Mouse (Mus musculus) B cell, adult 2 months (primary cell): ENCODE measurements around the gene Taf9.
A peak's percentile ranks its signal among the peaks of the same experiment; 100 is the strongest.

ENCODE experiments used
- DNase-seq, 2 experiments: peaks; one replicate each; pipeline ENCODE4 v3.0.0; 2022

The Taf9 gene

GRCm38 (mm10) chr13:100651439-100652186 lies at the start of gene Taf9:
Taf9 (plus strand) TSS chr13:100651579.
- peak in 1 of 2 experiments; percentile 20 for DNase-seq

GRCm38 (mm10) chr13:100602239-100602902 lies 49.0 kb upstream of the Taf9 start:
- no peak for DNase-seq

DNA sequence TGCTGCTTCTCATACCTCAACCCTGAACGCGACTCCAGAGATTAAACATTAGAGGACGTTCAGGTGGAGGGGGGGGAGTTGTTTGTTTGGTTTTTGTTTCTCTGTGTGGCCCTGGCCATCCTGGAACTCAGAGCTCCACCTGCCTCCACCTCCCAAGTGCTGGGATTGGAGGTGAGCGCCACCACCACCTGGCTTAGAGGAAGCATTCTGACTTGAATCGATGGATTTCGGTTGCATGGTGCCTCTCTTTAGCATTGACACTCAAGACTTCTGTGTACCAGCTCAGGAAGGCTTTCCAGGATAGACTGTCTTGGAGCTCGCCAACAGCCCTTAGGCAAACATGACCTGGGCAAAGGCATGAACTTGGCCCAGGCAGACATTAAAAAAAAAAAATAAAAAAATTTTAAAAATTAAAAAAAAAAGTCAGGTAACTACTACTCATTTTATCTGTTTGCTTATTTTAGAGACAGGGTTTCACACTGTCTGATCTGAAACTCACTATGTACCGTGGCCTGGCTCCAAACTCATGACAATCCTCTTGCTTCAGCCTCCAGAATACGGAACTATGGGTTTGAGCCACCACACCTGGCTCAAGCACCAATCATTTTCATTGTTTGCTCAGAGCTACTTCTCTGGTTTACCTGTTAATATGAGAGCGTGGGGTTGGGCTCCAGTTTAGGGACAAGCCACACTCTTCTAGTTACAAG lies 48.2 kb upstream of the Taf9 start:
- no peak for DNase-seq

DNA sequence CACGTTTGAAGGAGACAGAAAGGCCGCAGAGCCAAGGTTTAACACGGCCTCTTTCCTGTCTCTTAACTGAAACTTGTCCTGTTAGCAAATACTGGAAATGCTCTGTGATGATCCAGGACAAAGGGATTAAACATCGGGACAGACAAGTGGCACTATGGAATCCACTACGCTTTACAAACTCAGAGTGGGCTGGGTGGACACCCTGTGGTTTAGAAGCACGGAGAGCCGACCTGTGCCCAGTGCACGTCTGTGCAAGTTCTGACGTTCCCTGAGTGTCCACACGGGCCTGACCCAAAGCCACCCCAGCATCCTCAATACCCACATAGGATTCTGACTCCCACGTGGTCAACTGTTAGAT lies 47.7 kb upstream of the Taf9 start:
- DNase-seq: no peak

GRCm38 (mm10) chr13:100605845-100606244 lies 45.5 kb upstream of the Taf9 start:
- no peak for DNase-seq

DNA sequence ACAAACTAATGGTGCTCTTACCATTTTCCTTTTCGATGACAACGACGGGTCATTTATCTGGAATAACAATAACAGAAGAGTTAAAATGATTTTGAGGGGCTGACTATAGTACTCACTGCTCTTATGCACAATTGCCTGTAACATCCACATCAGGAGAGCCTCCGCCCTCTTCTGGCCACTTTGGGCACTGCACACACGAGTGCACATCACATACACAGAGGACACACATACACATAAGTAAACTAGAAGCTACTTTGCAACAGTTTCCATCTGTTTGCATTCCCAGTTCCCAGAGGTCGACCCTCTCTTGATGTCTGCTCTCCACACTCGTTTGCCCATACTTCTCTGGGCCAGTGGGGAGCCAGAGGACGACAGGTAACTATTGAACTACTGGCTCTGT lies 43.6 kb upstream of the Taf9 start:
- peak; percentile 37 to 42 for DNase-seq

DNA sequence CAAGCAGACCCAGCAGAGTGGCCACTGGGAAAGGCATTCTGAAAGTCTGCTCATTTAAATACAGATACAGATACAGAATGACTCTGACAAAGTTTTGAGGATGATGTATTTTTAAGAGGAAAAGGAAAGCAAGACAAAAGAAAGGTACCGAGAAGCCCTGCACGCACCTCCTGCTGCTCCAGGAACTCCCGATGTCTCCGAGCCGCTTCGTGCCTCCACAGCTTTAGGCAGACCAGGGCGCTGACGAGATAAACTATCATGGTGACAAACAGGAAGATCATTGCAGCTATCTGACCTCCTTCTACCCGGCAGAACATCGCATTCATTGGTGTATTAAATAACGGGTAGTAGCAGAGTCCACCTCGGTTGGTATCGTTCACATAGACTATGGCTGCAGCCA lies 40.1 kb upstream of the Taf9 start:
- DNase-seq: no peak

GRCm38 (mm10) chr13:100612251-100612650 lies 39.1 kb upstream of the Taf9 start:
- no peak for DNase-seq

GRCm38 (mm10) chr13:100612903-100613302 lies 38.5 kb upstream of the Taf9 start:
- DNase-seq: peak; percentile 12 to 15

- DNase-seq: peak; percentile 72 to 75
Observed at GRCm38 (mm10) chr13:100616181-100617087, 34.9 kb upstream of the Taf9 start, which contains the start of gene Marveld2. Marveld2 (minus strand) TSS chr13:100616971.

GRCm38 (mm10) chr13:100617583-100617982 lies 33.8 kb upstream of the Taf9 start:
- no peak for DNase-seq

- DNase-seq: no peak
Observed at GRCm38 (mm10) chr13:100622241-100622640, 29.1 kb upstream of the Taf9 start.

- DNase-seq: no peak
Observed at GRCm38 (mm10) chr13:100634106-100634691, 17.2 kb upstream of the Taf9 start.

DNA sequence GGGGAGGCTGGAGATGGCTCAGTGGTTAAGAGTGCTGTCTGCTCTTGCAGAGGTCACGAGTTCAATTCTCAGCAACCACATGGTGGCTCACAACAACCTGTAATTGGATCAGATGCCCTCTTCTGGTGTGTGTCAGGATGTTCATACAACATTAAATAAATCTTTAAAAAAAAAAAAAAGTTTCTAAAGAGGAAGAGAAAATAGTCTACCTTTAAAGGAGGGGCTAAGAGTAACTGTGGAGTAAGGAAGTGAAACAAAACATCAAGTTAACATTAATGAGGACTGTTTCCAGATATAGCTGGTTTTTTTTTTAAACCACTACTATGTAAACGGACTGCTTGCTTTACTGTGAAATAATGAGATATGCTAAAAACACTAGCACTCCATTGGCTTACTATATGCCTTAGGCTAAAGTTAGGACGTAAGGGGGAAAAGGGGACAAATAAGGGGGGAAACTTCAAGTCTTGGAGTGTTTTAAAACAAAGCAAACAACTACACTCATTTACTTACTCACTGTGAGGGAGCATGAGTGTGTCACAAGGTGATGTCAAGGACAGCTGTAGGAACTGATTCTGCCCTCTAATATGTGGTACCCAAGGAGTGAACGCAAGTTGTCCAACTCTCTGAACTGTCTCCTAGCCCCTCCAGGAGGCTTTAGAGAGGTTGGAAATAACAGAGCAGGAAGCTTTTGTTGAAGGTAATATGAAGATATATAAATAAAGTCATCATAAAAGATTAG lies 8.7 kb upstream of the Taf9 start:
- peak; percentile 60 to 62 for DNase-seq

GRCm38 (mm10) chr13:100648223-100648622 lies 3.2 kb upstream of the Taf9 start:
- no peak for DNase-seq

DNA sequence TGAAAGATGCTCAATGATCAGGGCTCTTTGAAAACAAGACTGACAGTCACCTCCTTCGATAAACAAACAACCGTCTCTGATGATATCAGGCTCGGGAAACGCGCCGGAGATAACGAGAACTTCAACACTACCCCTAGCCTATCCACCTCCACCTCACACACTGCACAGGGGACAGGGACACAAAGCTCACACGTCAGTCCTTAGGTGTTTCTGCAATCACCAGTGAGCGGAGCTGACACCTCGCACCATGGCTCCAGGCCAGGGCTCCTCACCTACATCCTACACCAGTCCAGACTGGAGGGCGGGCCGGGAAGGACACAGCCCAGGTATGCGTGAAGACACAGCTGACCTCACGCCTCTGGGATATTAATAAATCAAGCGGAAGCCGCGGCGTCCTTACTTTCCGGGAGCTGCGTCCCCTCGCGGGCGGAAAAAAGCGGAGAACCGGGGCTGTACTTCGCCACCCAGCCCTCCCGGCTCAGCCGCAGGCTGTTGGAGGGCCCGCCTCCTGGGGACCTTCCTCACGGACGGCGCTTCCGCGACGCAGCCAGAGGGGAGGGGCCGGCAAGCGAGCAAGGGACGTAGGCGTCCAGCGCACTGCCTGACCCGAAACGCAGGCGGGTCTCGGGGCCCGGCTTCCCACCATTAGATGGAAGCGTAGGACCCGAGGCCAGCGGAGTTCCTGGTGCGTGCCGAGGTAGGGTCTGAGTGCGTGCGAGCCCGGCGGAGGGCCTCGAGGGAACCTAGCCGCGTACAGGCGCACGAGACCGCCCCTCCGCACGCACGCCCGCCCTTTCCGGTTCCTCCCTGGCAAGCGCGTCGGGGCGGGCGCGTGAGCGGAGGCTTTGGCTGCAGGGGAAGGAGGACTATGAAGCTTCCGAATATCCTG lies 585 bp upstream of the Taf9 start, which contains the start of the genes Ak6 and Rad17:
TSS of gene Ak6 (plus strand) at position 430 of the 889 bp plus-strand sequence.
TSS of gene Rad17 (minus strand) at position 502 of the 889 bp plus-strand sequence.
- DNase-seq: peak; percentile 97

DNA sequence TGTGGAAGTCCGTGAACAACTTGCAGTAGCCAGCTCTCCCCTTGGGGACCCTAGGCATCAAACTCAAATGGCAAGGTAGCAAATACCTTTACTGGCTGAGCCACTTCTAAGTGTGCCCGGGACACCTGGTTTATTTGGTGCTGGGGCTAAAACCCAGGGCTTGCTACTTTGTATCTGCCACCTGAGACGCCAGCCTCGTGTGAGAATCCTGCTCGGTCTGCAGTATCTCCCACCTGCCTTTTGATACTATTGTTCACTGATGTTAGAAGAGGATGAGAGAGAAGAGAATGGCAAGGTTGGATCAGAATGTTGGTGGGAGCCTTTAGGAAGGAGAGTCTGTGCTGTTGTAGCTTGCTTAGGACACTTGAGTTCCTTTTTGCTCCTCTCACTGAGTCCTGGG lies 6.7 kb downstream of the Taf9 start:
- no peak for DNase-seq

GRCm38 (mm10) chr13:100659864-100660456 lies 8.6 kb downstream of the Taf9 start:
- DNase-seq: peak; percentile 73 to 75

GRCm38 (mm10) chr13:100669291-100670022 lies 18.1 kb downstream of the Taf9 start, which contains the start of gene Ccdc125:
Ccdc125 (plus strand) TSS chr13:100669717.
- peak; percentile 46 to 50 for DNase-seq
